Mouse (Mus musculus): ENCODE data around the gene 2610528A11Rik. TPM values are rescaled to one million over a fixed set of nuclear protein-coding genes. Genes with fewer than 3 reads are reported as not detected.

The 2610528A11Rik gene
- polyA plus RNA-seq, 1 experiment, result not detected

GRCm38 (mm10) chr14:37134304-37135126, 20.7 kb upstream of the 2610528A11Rik start:
- WGBS, result 2% methylated on average over 40 of the region's 40 CpGs
- TF ChIP-seq CTCF (IDR thresholded peaks at IDR 0.05; ENCODE audit: insufficient read depth, low read depth, low read length), result no peak
- TF ChIP-seq POLR2A (IDR thresholded peaks at IDR 0.05; ENCODE audit: insufficient read depth, low read depth, low read length), result no peak
- Histone ChIP-seq H3K27ac (ENCODE audit: insufficient read depth, low read depth, low read length) (peak overlapping the region; percentile 48), H3K4me3 (ENCODE audit: insufficient read depth, low read depth, low read length) (peak overlapping the region; percentile 72), H3K4me1 (ENCODE audit: control insufficient read depth, insufficient read depth, low read length) (no peaks in the 10 kb centered on the region)

- 35% methylated on average over 4 of the region's 4 CpGs for WGBS
- no peak overlapping the region for H3K4me3 ChIP-seq (ENCODE audit: insufficient read depth, low read depth, low read length)
- TF ChIP-seq CTCF (IDR thresholded peaks at IDR 0.05; ENCODE audit: insufficient read depth, low read depth, low read length) (no peak), POLR2A (IDR thresholded peaks at IDR 0.05; ENCODE audit: insufficient read depth, low read depth, low read length) (no peak)
- H3K4me1 ChIP-seq (ENCODE audit: control insufficient read depth, insufficient read depth, low read length), result no peaks in the 10 kb centered on the region
- H3K27ac ChIP-seq (ENCODE audit: insufficient read depth, low read depth, low read length), result no peak overlapping the region
Observed at GRCm38 (mm10) chr14:37127652-37128051, 13.8 kb upstream of the 2610528A11Rik start.

- WGBS, result 98% methylated on average over 4 of the region's 4 CpGs
- Histone ChIP-seq H3K27ac (ENCODE audit: insufficient read depth, low read depth, low read length) (no peak overlapping the region), H3K4me1 (ENCODE audit: control insufficient read depth, insufficient read depth, low read length) (no peaks in the 10 kb centered on the region), H3K4me3 (ENCODE audit: insufficient read depth, low read depth, low read length) (no peak overlapping the region)
- no peak for TF ChIP-seq CTCF (IDR thresholded peaks at IDR 0.05; ENCODE audit: insufficient read depth, low read depth, low read length)
- no peak for TF ChIP-seq POLR2A (IDR thresholded peaks at IDR 0.05; ENCODE audit: insufficient read depth, low read depth, low read length)
Observed at GRCm38 (mm10) chr14:37119233-37119632, 5.4 kb upstream of the 2610528A11Rik start.

DNA sequence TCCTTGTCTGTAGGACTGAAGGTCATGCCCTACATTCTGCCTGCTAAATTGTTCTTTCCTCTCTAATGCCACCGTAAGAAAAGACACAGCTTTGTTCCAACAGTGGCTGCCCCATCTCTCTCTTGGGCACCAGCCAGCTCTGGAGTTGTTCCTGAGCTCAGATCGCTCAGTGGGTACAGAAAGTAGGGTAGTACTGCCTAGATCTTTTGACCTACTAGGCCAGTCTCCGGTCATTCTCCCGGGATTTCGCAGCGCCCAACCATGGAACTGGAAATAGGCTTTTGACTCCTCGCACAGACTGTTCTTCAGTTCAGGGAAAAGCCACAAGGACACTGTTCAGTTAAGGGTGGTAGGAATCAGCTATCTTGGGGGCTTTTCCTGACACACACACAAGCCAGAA, 891 bp downstream of the 2610528A11Rik start:
- TF ChIP-seq CTCF (IDR thresholded peaks at IDR 0.05; ENCODE audit: insufficient read depth, low read depth, low read length), result no peak
- TF ChIP-seq POLR2A (IDR thresholded peaks at IDR 0.05; ENCODE audit: insufficient read depth, low read depth, low read length), result no peak
- no peak overlapping the region for H3K4me3 ChIP-seq (ENCODE audit: insufficient read depth, low read depth, low read length)
- WGBS, result 78% methylated on average over 7 of the region's 7 CpGs
- H3K27ac ChIP-seq (ENCODE audit: insufficient read depth, low read depth, low read length), result no peak overlapping the region
- H3K4me1 ChIP-seq (ENCODE audit: control insufficient read depth, insufficient read depth, low read length), result no peaks in the 10 kb centered on the region

- peaks cover 2% of the 10 kb centered on the region for H3K4me1 ChIP-seq (ENCODE audit: control insufficient read depth, insufficient read depth, low read length)
- no peak overlapping the region for H3K4me3 ChIP-seq (ENCODE audit: insufficient read depth, low read depth, low read length)
- no peak overlapping the region for H3K27ac ChIP-seq (ENCODE audit: insufficient read depth, low read depth, low read length)
- TF ChIP-seq CTCF (IDR thresholded peaks at IDR 0.05; ENCODE audit: insufficient read depth, low read depth, low read length) (no peak), POLR2A (IDR thresholded peaks at IDR 0.05; ENCODE audit: insufficient read depth, low read depth, low read length) (no peak)
Observed at GRCm38 (mm10) chr14:37111371-37111770, 2.5 kb downstream of the 2610528A11Rik start.

GRCm38 (mm10) chr14:37110456-37110855, 3.4 kb downstream of the 2610528A11Rik start:
- H3K27ac ChIP-seq (ENCODE audit: insufficient read depth, low read depth, low read length), result no peak overlapping the region
- no peak overlapping the region for H3K4me3 ChIP-seq (ENCODE audit: insufficient read depth, low read depth, low read length)
- WGBS, result 99% methylated on average over 2 of the region's 2 CpGs
- TF ChIP-seq POLR2A (IDR thresholded peaks at IDR 0.05; ENCODE audit: insufficient read depth, low read depth, low read length) (no peak), CTCF (IDR thresholded peaks at IDR 0.05; ENCODE audit: insufficient read depth, low read depth, low read length) (no peak)
- peaks cover 6% of the 10 kb centered on the region for H3K4me1 ChIP-seq (ENCODE audit: control insufficient read depth, insufficient read depth, low read length)

DNA sequence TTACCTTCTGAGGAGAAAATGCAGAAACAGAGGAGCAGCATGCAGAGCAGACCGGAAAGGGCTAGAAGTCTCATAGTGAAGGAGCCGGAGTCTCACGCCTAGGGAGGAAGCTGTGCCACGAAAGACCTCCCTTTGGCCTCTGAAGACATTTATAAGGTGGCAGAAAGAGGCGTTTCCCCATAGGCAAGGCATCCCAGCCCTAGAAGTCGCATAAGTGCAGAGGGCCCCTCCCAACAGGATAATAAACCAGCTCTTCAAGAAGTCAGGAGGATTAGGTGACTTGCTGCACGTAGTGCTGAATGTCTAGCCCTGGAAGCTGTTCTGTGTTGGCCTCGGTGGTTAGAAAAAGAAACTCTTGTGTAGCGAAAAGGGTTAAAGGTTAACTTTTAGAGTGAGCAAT, 3.8 kb downstream of the 2610528A11Rik start:
- TF ChIP-seq CTCF (IDR thresholded peaks at IDR 0.05; ENCODE audit: insufficient read depth, low read depth, low read length) (no peak), POLR2A (IDR thresholded peaks at IDR 0.05; ENCODE audit: insufficient read depth, low read depth, low read length) (no peak)
- 75% methylated on average over 9 of the region's 9 CpGs for WGBS
- no peak overlapping the region for H3K4me3 ChIP-seq (ENCODE audit: insufficient read depth, low read depth, low read length)
- no peak overlapping the region for H3K27ac ChIP-seq (ENCODE audit: insufficient read depth, low read depth, low read length)
- H3K4me1 ChIP-seq (ENCODE audit: control insufficient read depth, insufficient read depth, low read length), result peaks cover 6% of the 10 kb centered on the region

DNA sequence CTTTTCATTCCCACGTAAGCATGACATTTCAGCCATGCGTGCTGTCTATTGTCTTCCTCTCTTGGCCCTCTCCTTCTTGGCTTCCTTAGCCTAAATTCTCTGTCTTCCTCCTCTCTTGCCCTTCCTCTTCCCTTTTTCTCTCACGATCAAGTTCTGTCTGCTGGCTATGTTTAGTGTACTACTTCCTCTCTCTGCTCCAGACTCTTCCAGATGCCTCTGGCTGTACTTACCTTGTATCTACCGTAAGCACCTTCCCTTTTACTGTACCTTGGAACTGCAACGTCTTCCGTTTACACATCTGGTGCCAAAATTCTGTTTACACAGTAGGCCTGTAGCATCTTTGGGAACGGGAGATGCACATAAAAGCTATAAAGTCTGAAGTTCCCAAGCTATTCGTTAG, 4.4 kb downstream of the 2610528A11Rik start:
- WGBS, result 84% methylated on average over 8 of the region's 8 CpGs
- H3K4me3 ChIP-seq (ENCODE audit: insufficient read depth, low read depth, low read length), result no peak overlapping the region
- peaks cover 6% of the 10 kb centered on the region for H3K4me1 ChIP-seq (ENCODE audit: control insufficient read depth, insufficient read depth, low read length)
- no peak overlapping the region for H3K27ac ChIP-seq (ENCODE audit: insufficient read depth, low read depth, low read length)
- TF ChIP-seq CTCF (IDR thresholded peaks at IDR 0.05; ENCODE audit: insufficient read depth, low read depth, low read length), result no peak
- TF ChIP-seq POLR2A (IDR thresholded peaks at IDR 0.05; ENCODE audit: insufficient read depth, low read depth, low read length), result no peak

GRCm38 (mm10) chr14:37105846-37106245, 8.0 kb downstream of the 2610528A11Rik start:
- Histone ChIP-seq H3K4me3 (ENCODE audit: insufficient read depth, low read depth, low read length) (no peak overlapping the region), H3K27ac (ENCODE audit: insufficient read depth, low read depth, low read length) (no peak overlapping the region), H3K4me1 (ENCODE audit: control insufficient read depth, insufficient read depth, low read length) (peaks cover 6% of the 10 kb centered on the region)
- no peak for TF ChIP-seq POLR2A (IDR thresholded peaks at IDR 0.05; ENCODE audit: insufficient read depth, low read depth, low read length)
- WGBS, result 41% methylated on average over 7 of the region's 7 CpGs
